Mouse (Mus musculus) telencephalon, adult 2 months (tissue): ENCODE data around the gene Atp2b2.

Source experiments
- DNase-seq: peaks from one replicate; pipeline ENCODE4 v3.0.0-alpha.2; 2011; ENCODE audit warnings: low read depth, low spot score

Gene Atp2b2

GRCm38 (mm10) chr6:113795241-113795702 is 247.1 kb downstream of the Atp2b2 start:
- DNase-seq, result peak; percentile 79

- no peak for DNase-seq
Observed at GRCm38 (mm10) chr6:113792368-113792767, 250.0 kb downstream of the Atp2b2 start.

- no peak for DNase-seq
Observed at GRCm38 (mm10) chr6:113791012-113791411, 251.4 kb downstream of the Atp2b2 start.

- DNase-seq, result no peak
Observed at GRCm38 (mm10) chr6:113787459-113787968, 254.9 kb downstream of the Atp2b2 start.

- DNase-seq, result no peak
Observed at GRCm38 (mm10) chr6:113785658-113786057, 256.8 kb downstream of the Atp2b2 start.

GRCm38 (mm10) chr6:113778229-113778753 is 264.1 kb downstream of the Atp2b2 start:
- peak; percentile 63 for DNase-seq

- peak; percentile 55 for DNase-seq
Observed at GRCm38 (mm10) chr6:113768804-113769203, 273.6 kb downstream of the Atp2b2 start.

GRCm38 (mm10) chr6:113761644-113762043 is 280.8 kb downstream of the Atp2b2 start:
- DNase-seq, result no peak

- DNase-seq, result no peak
Observed at GRCm38 (mm10) chr6:113749119-113749685, 293.2 kb downstream of the Atp2b2 start.

- DNase-seq, result no peak
Observed at GRCm38 (mm10) chr6:113748351-113748750, 294.1 kb downstream of the Atp2b2 start.

GRCm38 (mm10) chr6:113747284-113747683 is 295.1 kb downstream of the Atp2b2 start:
- DNase-seq, result no peak

- no peak for DNase-seq
Observed at GRCm38 (mm10) chr6:113745117-113745516, 297.3 kb downstream of the Atp2b2 start.

GRCm38 (mm10) chr6:113743111-113743510 is 299.3 kb downstream of the Atp2b2 start:
- no peak for DNase-seq

GRCm38 (mm10) chr6:113742321-113742720 is 300.1 kb downstream of the Atp2b2 start:
- peak; percentile 78 for DNase-seq

GRCm38 (mm10) chr6:113741425-113741824 is 301.0 kb downstream of the Atp2b2 start:
- DNase-seq, result no peak

GRCm38 (mm10) chr6:113740236-113741217 is 301.9 kb downstream of the Atp2b2 start, which contains the start of gene Sec13:
Sec13 (minus strand) TSS chr6:113740743.
- DNase-seq, result peak; percentile 88

- no peak for DNase-seq
Observed at GRCm38 (mm10) chr6:113737318-113738046, 304.9 kb downstream of the Atp2b2 start.

GRCm38 (mm10) chr6:113731296-113731695 is 311.1 kb downstream of the Atp2b2 start:
- DNase-seq, result no peak

GRCm38 (mm10) chr6:113728181-113728580 is 314.2 kb downstream of the Atp2b2 start:
- no peak for DNase-seq

GRCm38 (mm10) chr6:113721061-113721460 is 321.4 kb downstream of the Atp2b2 start:
- no peak for DNase-seq

GRCm38 (mm10) chr6:113719878-113720277 is 322.5 kb downstream of the Atp2b2 start, which contains the start of gene Ghrl:
Ghrl (minus strand) TSS chr6:113719880.
- DNase-seq, result no peak
